Mouse (Mus musculus) cerebellum, adult 11-12 months (tissue): ENCODE measurements around the gene Pdzd7.

Experiments used
- DNase-seq: peaks from one replicate; pipeline ENCODE4 v3.0.0; 2022

The Pdzd7 gene

GRCm38 (mm10) chr19:44983366-44983765 lies 62.2 kb downstream of the Pdzd7 start:
- no peak for DNase-seq

- DNase-seq = no peak
Observed at GRCm38 (mm10) chr19:44982477-44983115, 62.9 kb downstream of the Pdzd7 start.

GRCm38 (mm10) chr19:44980787-44981186 lies 64.7 kb downstream of the Pdzd7 start:
- DNase-seq = no peak

GRCm38 (mm10) chr19:44977148-44977547 lies 68.4 kb downstream of the Pdzd7 start:
- DNase-seq = no peak
